Mouse (Mus musculus) retina, adult 2 months (tissue): ENCODE results near the gene Tppp.
"Not testable (repeated sequence)": the region's sequence is repeated elsewhere in the genome, so short reads cannot be mapped to it uniquely, and the experiment has no call there.

Experiments
- DNase-seq: peaks from one replicate; pipeline ENCODE4 v3.0.0-alpha.2; 2012; ENCODE audit warnings: low read depth, low spot score

Gene Tppp

DNA sequence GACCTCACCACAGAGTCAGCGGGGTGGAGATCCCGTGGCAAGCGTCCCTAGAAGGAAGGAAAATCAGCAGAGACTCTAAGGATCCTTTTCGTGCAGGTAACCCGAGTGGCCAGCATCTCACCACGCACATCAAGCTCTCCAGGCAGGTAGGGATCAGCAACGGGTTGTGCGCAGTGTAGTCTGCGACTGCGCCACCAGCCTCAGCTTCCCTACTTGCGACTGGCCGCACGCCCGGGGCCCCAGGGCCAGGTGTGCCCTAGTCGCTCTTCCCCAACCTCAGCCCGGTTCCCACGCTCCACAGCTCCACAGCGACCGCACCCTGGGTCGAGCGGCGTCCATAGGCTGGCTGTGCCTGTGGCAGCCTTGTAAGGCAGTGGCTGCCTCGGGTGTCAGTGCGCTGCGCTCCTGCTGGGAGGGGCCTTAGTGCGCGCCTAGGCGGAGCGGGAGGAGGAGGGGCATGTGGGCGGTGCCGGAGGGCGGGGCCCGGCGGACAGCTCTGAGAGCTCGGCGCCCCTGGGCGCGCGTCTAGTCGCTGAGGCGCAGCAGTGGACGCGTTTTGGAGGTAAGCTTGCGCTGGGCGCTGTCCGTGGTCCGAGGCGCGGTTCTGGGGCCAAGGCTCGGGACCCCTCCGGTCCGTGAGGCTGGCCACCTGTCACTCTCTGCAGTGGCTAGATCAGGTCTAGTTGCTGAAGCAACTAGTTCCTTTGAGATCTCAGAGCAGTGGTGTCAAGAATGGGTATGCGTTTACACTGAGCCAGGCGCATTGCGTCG, at the start of gene Tppp:
Gene Tppp (plus strand): TSS at position 460 of the 771 bp plus-strand sequence.
- DNase-seq: peak; percentile 29

DNA sequence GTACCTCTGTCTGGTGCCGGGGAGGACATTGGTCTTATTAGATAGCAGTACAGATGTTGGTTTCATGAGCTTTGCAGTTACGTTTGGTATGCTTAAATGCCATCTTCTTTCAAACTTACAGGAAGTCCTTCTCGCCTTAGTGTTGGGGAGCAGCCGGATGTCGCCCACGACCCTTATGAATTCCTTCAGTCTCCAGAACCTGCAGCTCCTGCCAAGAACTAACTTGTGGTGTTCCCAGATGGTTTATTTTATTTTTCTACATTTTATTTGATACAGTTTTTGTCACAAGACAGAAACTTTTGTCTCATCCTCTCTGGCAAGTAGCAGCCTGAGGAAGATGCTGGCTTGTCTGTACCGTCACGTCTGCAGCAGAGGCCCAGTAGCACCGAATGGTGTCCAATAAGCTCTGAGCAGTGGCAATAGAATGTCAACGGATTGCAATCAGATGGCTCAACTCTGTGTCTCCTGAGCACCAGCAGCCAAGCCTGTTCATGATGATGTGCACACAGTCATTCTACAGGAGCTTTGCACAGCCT, 49.0 kb upstream of the Tppp start:
- no peak for DNase-seq

DNA sequence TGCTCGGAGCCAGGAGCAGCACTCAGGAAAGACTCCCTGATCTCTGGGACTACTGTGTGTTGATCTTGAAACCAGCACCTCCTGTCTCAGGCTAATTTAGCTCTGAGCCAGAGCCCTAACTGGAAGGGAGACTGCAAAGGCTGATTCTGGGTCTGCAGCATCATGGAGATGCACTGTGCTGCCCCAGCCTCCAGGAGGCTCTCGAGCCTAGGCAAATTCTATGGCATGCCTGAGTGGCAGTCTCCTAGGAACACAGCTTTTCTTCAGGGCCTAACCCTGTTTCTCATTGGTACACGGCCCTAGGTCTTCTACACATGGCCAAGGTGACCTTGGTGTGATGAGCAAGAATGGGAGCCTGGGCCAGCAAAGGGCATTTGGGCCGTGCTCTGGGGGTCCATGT, 48.0 kb upstream of the Tppp start:
- DNase-seq: no peak

DNA sequence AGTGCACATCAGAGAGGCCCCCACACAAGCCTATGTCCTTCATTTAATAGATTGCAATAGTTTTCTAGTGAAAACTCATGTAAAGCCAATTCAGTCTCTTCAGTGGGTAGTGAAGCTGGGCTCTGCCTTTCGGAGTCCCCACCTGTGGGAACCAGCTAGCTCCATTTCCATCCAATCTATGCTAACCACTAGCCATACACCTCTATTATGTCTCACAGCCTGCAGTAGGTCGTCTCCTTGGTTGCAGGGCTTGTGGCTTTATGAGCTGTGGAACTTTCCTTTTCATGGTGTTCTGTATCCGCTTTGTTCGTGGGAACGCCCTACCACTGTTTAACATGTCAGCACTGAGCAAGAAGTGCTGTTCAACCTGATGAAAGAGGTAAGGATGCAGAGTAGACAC, 45.7 kb upstream of the Tppp start, which contains the start of gene Zdhhc11:
Gene Zdhhc11 (plus strand): TSS at position 301 of the 400 bp plus-strand sequence.
- no peak for DNase-seq

DNA sequence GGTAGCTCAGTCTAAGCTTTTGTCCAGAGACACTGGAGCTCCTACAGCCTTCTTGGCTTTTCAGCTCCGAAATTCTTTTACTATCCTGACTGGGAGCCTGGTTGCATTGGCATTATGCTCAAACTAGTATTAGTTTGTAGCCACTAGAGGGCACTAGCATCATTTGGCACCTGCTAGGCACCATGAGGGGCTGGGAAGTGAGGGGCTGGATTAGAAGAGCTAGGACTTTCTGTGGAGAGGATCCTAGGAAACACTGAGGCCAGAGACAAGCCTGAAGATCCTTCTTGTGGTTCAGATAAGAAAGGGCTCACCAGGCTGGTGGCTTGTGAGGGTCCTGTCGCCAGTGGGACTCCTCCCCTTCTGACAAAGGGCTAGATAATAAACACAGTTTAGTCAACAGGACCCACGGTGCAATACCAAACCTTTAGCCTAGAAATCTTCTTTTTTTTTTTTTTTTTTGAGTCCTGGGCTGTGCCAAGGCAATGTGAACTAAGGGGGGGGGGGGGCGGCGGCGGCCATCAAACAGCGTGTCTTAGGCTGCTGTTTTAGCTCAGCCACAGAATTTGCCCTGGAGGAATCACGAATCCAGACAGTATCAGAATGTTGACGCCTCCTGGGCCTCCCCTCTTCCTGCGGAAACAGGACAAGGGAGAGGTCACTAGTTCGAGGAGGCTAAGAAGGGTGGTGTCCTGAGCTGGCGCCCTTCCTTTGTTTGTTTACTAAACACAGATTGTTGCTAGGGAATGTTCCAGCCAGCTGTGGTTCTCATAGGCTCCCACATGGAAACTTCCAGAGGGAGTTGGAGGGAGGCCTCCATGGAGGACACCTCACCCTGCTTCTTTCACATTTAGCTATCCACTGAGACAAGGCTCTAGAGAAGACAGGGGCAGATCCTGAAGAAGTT, 38.4 kb upstream of the Tppp start:
- peak; percentile 6 for DNase-seq

DNA sequence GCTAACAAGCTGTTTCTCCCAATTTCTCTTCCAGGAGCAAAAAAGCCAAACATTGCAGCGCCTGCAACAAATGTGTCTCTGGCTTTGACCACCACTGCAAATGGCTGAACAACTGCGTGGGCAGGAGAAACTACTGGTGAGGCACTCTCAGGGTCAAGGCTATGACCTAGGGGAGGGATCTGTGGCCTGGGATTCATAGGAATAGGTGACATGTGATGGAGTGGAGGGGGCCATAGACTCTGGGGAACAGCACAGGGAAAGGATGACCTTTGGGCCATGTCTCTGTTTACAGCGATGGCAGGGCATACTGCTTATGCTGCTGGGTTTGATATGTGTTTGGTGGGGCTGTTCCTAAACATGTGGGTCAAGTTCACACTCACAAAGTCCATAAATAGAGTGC, 34.7 kb upstream of the Tppp start:
- no peak for DNase-seq

DNA sequence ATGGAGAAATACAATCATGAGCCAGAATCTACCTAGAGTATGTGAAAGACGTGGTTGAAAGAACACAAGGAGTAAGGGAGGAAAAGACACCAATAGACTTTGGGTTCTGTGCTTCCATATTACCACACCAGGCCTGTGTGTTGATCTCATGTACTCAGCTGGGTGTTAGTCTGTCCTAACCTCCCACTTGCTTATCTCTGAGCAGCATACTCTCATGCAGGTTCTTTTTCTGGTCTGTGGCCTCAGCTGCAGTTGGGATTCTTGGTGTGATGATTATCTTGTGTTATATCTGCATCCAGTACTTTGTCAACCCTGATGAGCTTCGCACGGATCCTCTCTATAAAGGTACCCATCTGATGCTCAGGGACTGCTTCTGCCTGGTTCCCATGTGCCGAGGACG, 32.3 kb upstream of the Tppp start:
- no peak for DNase-seq

DNA sequence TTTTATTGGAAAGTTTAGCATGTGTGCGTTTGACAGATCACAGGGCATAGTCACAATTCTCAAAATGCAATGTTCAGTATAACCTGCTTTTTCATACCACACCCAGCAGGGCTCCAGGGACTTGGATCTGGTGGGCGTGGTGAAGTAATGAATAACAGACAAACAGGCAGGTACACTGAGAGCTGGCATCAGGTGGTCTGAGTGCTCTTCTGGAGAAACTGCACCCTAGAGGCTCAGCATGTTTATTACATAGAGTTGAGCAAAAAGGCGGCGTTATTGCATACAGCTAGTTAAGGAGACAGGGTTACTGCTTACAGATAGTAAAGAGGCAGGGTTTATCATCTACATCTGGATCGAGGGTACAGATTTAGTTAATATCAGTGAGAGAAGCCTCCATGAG, 18.9 kb upstream of the Tppp start:
- DNase-seq: no peak

DNA sequence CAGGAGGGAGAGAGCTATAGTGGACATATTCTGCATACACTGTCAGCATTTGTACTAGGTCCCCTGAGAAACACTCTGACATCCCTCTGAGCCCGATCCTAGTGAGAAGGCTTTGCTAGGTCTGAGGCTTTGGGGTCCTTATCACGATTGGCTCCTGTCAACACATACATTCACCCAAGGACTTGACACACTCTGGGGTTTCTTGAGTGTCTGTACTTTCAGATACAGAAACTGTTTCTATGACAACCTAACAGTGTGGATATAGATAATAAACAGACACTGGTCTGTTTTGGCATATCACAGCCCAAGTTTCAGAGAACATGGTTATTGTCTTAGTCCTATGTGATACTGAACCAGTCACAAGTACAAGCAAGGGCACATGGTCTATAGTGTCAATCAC, 18.4 kb upstream of the Tppp start:
- DNase-seq: no peak

DNA sequence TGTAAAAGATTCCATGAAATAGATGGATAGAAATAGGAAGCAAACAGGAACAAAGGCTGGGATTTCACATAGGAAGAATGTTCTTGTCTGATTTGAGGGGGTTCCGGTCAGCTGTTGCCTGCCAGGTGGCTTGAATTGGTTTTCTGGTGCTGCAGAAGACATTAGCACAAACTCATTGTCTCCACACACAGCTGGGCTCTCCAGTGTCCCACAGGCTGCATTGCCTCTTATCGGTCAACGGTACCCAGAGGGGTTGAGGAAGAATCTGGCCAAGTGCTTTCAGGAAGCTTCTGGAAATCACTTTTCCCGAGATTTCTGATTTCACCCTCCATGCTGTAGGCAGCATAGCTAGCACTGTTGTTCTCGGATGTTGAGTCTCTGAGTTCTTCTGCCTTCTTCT, 17.9 kb upstream of the Tppp start:
- no peak for DNase-seq

DNA sequence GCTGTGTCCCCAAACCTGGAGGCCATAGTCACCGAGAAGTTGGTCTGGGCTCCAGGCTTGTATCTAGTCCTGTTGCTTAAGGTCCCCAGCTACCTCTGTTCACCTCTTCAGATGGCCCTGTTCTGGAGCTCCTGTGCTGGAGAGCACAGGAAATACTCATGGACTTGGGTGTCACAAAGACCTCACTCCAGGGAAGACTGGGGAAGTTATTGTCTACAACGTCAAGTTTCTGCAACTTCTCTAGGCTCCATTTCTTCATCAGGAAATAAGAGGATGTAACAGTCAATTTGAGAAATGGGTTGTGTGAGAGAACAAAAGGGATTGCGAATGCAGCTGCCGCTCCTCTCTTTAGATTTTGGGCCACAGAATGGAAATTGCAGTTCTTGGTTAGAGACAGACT, 12.8 kb upstream of the Tppp start:
- no peak for DNase-seq

DNA sequence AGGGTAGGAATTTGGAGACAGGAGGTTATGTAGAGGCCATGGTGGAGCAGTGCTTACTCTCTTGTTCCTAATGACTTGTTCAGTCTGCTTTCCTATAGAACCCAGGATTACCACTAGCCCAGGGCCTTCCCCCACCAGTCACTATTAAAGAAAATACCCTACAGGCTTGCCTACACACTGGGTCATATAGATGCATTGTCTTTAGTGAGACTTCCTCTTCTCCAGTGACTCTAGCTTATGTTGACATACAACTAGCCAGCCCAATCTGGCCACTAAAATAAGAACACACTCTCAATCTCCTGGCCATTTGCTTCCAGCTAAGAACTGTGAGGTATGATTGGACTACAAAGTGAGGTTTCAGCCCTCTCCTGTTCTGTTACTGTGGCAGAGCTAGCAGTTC, 8.7 kb upstream of the Tppp start:
- DNase-seq: no peak

DNA sequence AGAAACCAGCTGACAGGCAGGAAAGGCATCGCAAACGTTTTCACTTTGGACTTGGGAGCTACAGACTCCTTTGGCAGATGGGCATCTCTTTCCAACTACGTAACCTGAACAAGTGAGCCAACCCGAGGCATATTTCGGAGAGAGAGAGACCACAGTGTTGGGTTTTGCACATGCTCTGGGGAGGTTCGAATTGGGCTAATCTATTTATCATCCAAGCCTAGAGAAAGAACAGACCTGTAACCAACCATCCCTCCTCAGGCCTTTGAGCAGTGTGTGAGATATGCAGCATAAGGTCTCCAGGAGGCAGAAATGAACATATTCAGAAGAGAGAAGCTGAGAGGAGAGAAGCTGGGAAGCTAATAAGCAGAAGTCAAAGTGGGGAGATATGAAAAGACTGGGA, 8.2 kb upstream of the Tppp start:
- no peak for DNase-seq

DNA sequence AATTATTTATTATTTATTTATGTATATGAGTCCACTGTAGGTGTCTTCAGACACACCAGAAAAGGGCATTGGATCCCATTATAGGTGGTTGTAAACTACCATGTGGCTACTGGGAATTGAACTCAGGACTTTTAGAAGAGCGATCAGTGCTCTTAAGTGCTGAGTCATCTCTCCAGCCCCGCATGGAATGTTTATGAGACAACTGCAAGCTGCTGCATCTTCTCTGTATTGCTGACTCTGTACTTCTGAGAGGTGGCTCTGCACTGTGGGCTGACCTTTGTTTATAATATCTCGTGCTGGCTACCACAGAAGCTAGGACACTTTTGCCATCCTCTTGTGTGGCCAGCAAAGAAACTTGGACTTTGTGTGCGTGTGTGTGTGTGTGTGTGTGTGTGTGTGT, 7.7 kb upstream of the Tppp start:
- DNase-seq: no peak

DNA sequence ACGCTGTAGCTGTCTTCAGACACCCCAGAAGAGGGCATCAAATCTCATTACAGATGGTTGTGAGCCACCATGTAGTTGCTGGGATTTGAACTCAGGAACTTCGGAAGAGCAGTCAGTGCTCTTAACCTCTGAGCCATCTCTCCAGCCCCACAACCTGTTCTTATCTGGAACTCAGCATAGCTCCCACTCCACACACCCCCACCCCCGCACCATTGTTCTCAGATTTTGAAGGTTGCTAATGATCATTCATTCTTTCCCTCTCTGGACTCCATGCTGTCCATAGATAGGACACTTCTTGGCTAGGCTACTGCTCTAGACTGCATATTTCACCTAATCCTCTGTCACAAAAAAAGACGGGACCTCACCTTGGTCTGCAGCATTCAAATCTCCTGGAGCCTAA, 2.3 kb upstream of the Tppp start:
- DNase-seq: not testable (repeated sequence)

DNA sequence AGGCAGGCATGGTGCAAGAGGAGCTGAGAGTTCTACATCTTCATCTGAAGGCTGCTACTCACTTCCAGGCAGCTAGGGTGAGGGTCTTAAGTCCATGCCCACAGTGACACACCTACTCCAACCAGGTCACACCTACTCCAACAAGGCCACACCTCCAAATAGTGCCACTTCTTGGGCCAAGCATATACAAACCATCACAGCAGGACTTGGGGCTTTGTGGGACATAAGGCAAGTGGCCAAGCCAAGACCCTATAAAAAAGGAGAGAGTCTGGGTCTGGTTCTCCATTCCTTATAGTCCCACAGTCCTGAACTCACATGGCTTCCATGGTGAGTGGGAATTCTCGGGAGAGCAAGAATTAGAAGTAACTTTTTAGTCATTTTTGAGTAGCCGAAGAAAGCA, 991 bp upstream of the Tppp start:
- not testable (repeated sequence) for DNase-seq

DNA sequence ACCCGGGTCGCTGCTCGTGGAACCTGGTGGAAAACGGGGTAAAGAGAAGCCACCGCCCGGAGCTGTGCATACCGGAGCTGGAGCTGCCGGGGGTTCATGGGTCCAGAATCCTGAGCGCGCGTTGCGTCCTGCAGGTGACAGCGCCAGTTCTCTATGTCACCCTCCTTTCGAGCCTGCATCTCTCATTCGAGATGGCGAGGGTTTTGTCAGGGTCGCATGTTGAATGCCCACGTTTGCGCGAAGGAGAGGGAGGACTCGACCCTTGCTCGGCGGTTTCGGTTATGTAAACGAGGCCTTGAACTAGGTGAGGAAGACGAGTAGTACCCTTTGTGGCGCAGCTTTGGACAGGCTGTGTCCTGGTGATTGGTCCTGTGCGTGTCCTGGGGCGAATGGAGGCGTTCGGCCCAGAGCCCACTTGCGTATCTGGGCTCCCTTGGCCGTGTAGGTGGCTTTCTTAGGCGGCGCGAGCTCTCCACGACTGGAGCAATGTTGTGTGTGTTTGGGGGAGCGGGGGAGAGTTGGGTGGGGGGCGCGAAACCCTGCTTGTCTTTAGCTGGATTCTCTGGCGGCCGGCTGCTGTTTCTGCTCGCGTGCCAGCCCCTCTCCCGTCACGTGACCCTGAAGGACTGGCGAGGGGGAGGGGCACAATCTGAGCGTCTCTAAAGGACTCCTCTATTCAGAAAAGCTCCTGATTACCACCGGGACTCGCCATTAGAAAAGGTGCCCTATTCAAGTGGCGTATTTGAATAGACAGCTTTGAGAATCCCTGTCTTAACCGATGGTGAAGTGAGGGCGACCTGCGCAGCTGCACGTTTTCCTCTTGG, 796 bp downstream of the Tppp start:
- DNase-seq: no peak

DNA sequence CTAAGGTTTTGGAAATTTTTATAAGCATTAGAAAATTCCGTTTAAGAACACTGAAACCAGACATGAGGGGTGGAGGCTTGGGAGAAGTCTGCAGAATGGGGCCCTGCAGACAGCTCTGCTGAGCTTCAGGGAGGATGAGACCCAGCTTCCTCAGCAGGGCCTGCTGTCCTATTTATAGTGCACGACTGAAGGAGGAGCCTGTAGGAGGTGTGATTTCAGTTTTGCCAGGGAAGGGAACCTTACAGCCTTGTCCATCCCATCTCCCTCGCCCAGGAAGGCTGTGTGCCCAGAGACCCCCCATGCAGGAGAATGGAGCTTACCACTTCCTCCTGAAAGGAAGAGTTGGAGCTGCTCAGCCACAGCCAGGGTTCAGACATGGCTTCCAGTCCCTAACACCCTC, 1.5 kb downstream of the Tppp start:
- no peak for DNase-seq

DNA sequence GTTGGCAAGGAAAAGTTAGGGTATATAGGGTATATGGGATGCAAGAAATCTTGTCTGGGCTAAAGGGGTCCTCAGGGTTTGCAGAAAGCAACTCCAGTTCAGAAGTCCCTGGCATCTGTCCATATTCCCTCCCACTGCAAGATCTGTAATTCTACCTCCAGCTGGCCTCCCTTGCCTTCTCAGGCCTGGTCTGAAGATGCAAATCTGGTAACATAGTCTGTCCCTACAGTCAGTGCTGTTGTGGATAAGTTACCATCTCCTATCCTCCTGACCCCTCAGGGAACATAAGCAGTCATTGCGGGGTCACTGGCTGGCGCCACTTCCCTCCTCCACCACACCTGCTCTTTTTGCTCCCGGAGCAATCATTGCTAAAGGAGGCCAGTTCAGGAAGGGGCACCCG, 6.7 kb downstream of the Tppp start:
- no peak for DNase-seq

DNA sequence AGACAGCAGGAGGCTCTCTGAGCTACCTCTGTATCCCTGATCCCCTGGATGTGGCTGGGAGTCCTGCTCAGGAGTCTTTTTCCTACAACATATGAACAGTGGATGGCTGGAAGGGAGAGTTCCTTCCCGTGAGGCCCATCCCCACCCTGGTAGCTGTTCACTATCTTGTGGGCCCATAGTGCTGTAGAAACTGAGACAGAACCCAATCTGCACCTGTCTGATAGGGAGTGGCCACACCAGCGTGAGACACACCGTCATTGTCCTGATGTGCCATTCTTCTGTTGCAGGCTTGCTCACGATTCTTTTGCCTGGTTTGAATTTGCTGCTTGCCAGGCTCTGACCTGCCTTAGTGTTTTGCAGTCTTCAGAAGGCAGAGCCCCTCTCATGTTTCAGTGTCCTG, 8.2 kb downstream of the Tppp start:
- no peak for DNase-seq

DNA sequence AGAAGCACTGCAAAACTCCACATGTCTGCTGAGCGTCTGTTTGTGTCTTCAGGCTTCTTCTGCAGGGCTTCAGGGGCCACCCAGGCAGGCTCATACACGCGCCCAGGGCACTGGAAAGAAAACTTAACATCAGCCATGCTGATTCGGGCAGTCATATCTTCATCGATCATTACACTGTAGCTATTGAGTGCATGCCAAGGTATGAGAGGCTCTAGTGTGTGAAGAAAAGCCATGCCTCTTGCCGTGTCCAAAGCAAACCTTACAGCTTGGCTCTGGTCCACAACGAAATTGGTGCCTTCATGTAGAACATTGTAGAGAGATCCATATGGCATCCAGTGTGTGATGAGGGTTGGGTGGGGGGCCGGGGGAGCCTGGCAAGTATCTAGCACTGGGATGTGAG, 9.8 kb downstream of the Tppp start:
- DNase-seq: not testable (repeated sequence)
